7 mouse cellular contexts compared by ENCODE assay signal in the genomic region with DNA sequence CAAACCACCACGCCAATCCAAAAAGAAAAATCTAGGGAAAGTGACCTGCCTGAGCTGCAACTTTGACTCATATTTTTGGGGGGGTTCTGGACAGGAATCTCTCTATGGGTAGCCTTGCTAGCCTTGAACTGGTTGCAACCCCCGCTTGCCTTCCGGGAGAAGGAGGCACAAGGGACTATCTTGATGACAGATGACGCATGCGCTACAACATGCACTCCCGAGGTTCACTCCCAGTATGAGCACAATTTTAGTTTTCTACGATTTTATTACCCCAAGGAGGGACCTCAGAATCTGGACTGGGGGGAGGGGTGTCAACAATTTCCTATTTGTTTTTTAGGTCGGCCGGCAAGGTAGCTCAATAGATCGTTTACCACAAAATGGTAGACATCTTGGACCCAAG. TPM values are rescaled to one million over a fixed set of nuclear protein-coding genes. Genes with fewer than 3 reads are reported as not detected.
A peak's percentile ranks its signal among the peaks of the same experiment; 100 is the strongest.
DNase-seq lines count a peak whose midpoint lies in the region; ATAC-seq and TF ChIP-seq lines count a peak whose summit lies in the region.

No protein-coding gene starts in this region.

- peak overlapping the region; percentile 66 for H3K4me2 ChIP-seq in hindbrain, embryonic 11.5 days (replicated peaks; ENCODE audit: low read depth, low read length)

- no peak for TF ChIP-seq POLR2A in brain, embryonic 14.5 days (IDR thresholded peaks at IDR 0.05; ENCODE audit: borderline replicate concordance, extremely low read depth, insufficient read depth, insufficient read length, poor library complexity, severe bottlenecking)

- H3K36me3 ChIP-seq in megakaryocyte, embryonic 14.5 days (replicated peaks; ENCODE audit: low read length): peaks cover 38% of the 10 kb centered on the region
- H3K36me3 ChIP-seq in hindbrain, embryonic 11.5 days (ENCODE audit: control insufficient read depth, insufficient read depth, low read length): peaks cover 7% of the 10 kb centered on the region

- H3K4me1 ChIP-seq in megakaryocyte, embryonic 14.5 days: peaks cover 29% of the 10 kb centered on the region
- no peaks in the 10 kb centered on the region; the same call in 1 of the 2 replicates for H3K4me1 ChIP-seq in hindbrain, embryonic 11.5 days (replicated peaks; ENCODE audit: control insufficient read depth, insufficient read depth, low read length)

- DNase-seq in brain, embryonic 14.5 days (ENCODE audit: low read depth): peak; percentile 4
- peak; percentile 34 for DNase-seq in hindbrain, embryonic 11.5 days (ENCODE audit: low spot score)
- no peak for DNase-seq in right cerebral cortex, postnatal 10 days (ENCODE audit: low spot score in 2 of 2)
- no peak for DNase-seq in right cerebral cortex, postnatal 14 days

- H3K4me3 ChIP-seq in megakaryocyte, embryonic 14.5 days (replicated peaks): peak overlapping the region; percentile 97
- H3K4me3 ChIP-seq in hindbrain, embryonic 11.5 days (ENCODE audit: low read depth, low read length): peak overlapping the region; percentile 82

- H3K27me3 ChIP-seq in megakaryocyte, embryonic 14.5 days (replicated peaks): no peaks in the 10 kb centered on the region
- H3K27me3 ChIP-seq in hindbrain, embryonic 11.5 days (ENCODE audit: control insufficient read depth, insufficient read depth, low read length): no peaks in the 10 kb centered on the region

- peak overlapping the region; percentile 91 for H3K9ac ChIP-seq in hindbrain, embryonic 11.5 days (ENCODE audit: low read depth, low read length)

- no peak for TF ChIP-seq CTCF in brain, embryonic 14.5 days (IDR thresholded peaks at IDR 0.05; ENCODE audit: borderline replicate concordance, extremely low read depth, insufficient read depth, insufficient read length)

- H3K27ac ChIP-seq in hindbrain, embryonic 11.5 days (ENCODE audit: low read depth, low read length): peak overlapping the region; percentile 90

- H3K9me3 ChIP-seq in megakaryocyte, embryonic 14.5 days: 0 out of 2 replicates have a peak, but pooled peaks cover 3% of the 10 kb centered on the region
- no peaks in the 10 kb centered on the region for H3K9me3 ChIP-seq in hindbrain, embryonic 11.5 days (ENCODE audit: control insufficient read depth, low read length)

- ATAC-seq in megakaryocyte, adult 5-6 weeks (ENCODE audit: poor library complexity, severe bottlenecking): no peak
- ATAC-seq in hindbrain, embryonic 11.5 days (ENCODE audit: low FRiP score): no peak
- peak; percentile 40 for ATAC-seq in megakaryocyte-erythroid progenitor cell, adult 5-6 weeks (replicated peaks; ENCODE audit: low FRiP score, low TSS enrichment, poor library complexity, severe bottlenecking)

- WGBS in hindbrain, embryonic 11.5 days: 34% methylated on average over 10 of the region's 10 CpGs

RNA-seq across cellular contexts. Expression of a gene that starts 1.0 kb away (rescaled TPM):
- 915 and 1,909 TPM in 2 replicates for polyA plus RNA-seq in megakaryocyte, embryonic 14.5 days (2012; ENCODE audit: insufficient read depth, low replicate concordance)
- total RNA-seq in megakaryocyte, adult 5-6 weeks (2015): 261 and 270 TPM in 2 replicates
- total RNA-seq in megakaryocyte, adult 5-6 weeks (2017): 123 and 132 TPM in 2 replicates
- polyA plus RNA-seq in brain, embryonic 14.5 days (2012; rRNA removed): 761 and 1,401 TPM in 2 replicates
- polyA plus RNA-seq in hindbrain, embryonic 11.5 days (2014; fragmentation: Nextera tagmentation; extraction: Ambion mirVana): 935 and 992 TPM in 2 replicates
- total RNA-seq in megakaryocyte-erythroid progenitor cell, adult 5-6 weeks (2014; fragmentation: Nextera tagmentation): 465 and 490 TPM in 2 replicates
- total RNA-seq in megakaryocyte-erythroid progenitor cell, adult 5-6 weeks (2017): 208 and 245 TPM in 2 replicates

RNA-seq across cellular contexts. Expression of a gene that starts 9.3 kb away (rescaled TPM):
- polyA plus RNA-seq in megakaryocyte, embryonic 14.5 days (2012; ENCODE audit: insufficient read depth, low replicate concordance): 2.8 TPM in 1 of 2 replicates, not detected in the other
- total RNA-seq in megakaryocyte, adult 5-6 weeks (2015): 0.07 TPM in 1 of 2 replicates, not detected in the other
- total RNA-seq in megakaryocyte, adult 5-6 weeks (2017): not detected in 2 replicates
- 13.9 and 14.8 TPM in 2 replicates for polyA plus RNA-seq in brain, embryonic 14.5 days (2012; rRNA removed)
- polyA plus RNA-seq in hindbrain, embryonic 11.5 days (2014; fragmentation: Nextera tagmentation; extraction: Ambion mirVana): 8.2 and 9.2 TPM in 2 replicates
- 0.98 and 2.6 TPM in 2 replicates for total RNA-seq in megakaryocyte-erythroid progenitor cell, adult 5-6 weeks (2014; fragmentation: Nextera tagmentation)
- total RNA-seq in megakaryocyte-erythroid progenitor cell, adult 5-6 weeks (2017): 2.1 and 4.7 TPM in 2 replicates

RNA-seq across cellular contexts. Expression of a gene that starts 12.1 kb away (rescaled TPM):
- polyA plus RNA-seq in megakaryocyte, embryonic 14.5 days (2012; ENCODE audit: insufficient read depth, low replicate concordance): 0.19 TPM in 1 of 2 replicates, not detected in the other
- not detected in 2 replicates for total RNA-seq in megakaryocyte, adult 5-6 weeks (2015)
- 0.41 TPM in 1 of 2 replicates, not detected in the other for total RNA-seq in megakaryocyte, adult 5-6 weeks (2017)
- 0.14 and 0.24 TPM in 2 replicates for polyA plus RNA-seq in brain, embryonic 14.5 days (2012; rRNA removed)
- 0.07 and 0.14 TPM in 2 replicates for polyA plus RNA-seq in hindbrain, embryonic 11.5 days (2014; fragmentation: Nextera tagmentation; extraction: Ambion mirVana)
- total RNA-seq in megakaryocyte-erythroid progenitor cell, adult 5-6 weeks (2014; fragmentation: Nextera tagmentation): 0.33 and 0.45 TPM in 2 replicates
- total RNA-seq in megakaryocyte-erythroid progenitor cell, adult 5-6 weeks (2017): 1.4 TPM in 2 replicates

RNA-seq across cellular contexts. Expression of a gene that starts 22.1 kb away (rescaled TPM):
- 2.4 TPM in 1 of 2 replicates, not detected in the other for polyA plus RNA-seq in megakaryocyte, embryonic 14.5 days (2012; ENCODE audit: insufficient read depth, low replicate concordance)
- total RNA-seq in megakaryocyte, adult 5-6 weeks (2015): 0.71 and 2.9 TPM in 2 replicates
- total RNA-seq in megakaryocyte, adult 5-6 weeks (2017): 0.66 and 2.1 TPM in 2 replicates
- polyA plus RNA-seq in brain, embryonic 14.5 days (2012; rRNA removed): 4.5 and 9.0 TPM in 2 replicates
- 5.1 and 5.7 TPM in 2 replicates for polyA plus RNA-seq in hindbrain, embryonic 11.5 days (2014; fragmentation: Nextera tagmentation; extraction: Ambion mirVana)
- 2.7 and 15.3 TPM in 2 replicates for total RNA-seq in megakaryocyte-erythroid progenitor cell, adult 5-6 weeks (2014; fragmentation: Nextera tagmentation)
- total RNA-seq in megakaryocyte-erythroid progenitor cell, adult 5-6 weeks (2017): 0.75 and 1.1 TPM in 2 replicates

RNA-seq across cellular contexts. Expression of a gene that starts 39.5 kb away (rescaled TPM):
- polyA plus RNA-seq in megakaryocyte, embryonic 14.5 days (2012; ENCODE audit: insufficient read depth, low replicate concordance): 17.8 and 32.9 TPM in 2 replicates
- total RNA-seq in megakaryocyte, adult 5-6 weeks (2015): 3.7 TPM in 2 replicates
- 13.5 and 18.7 TPM in 2 replicates for total RNA-seq in megakaryocyte, adult 5-6 weeks (2017)
- polyA plus RNA-seq in brain, embryonic 14.5 days (2012; rRNA removed): 26.6 and 26.9 TPM in 2 replicates
- polyA plus RNA-seq in hindbrain, embryonic 11.5 days (2014; fragmentation: Nextera tagmentation; extraction: Ambion mirVana): 45.4 and 48.7 TPM in 2 replicates
- total RNA-seq in megakaryocyte-erythroid progenitor cell, adult 5-6 weeks (2014; fragmentation: Nextera tagmentation): 23.2 and 26.7 TPM in 2 replicates
- 36.6 and 39.8 TPM in 2 replicates for total RNA-seq in megakaryocyte-erythroid progenitor cell, adult 5-6 weeks (2017)

Comparison
In these comparisons a context has a peak if more than half of its experiments do, and no peak if none do; other contexts are left out.
1. DNase-seq: peak in brain, embryonic 14.5 days (single experiment) and hindbrain, embryonic 11.5 days (single experiment); none in right cerebral cortex, postnatal 10 days (0 of 2) and right cerebral cortex, postnatal 14 days (single experiment).